Mouse (Mus musculus) cerebellum, adult 2 months (tissue): ENCODE results near the gene Aimp2. TPM values are rescaled to one million over a fixed set of nuclear protein-coding genes. Genes with fewer than 3 reads are reported as not detected.

Source experiments
- DNase-seq, 2 experiments: peaks; one replicate each; pipeline ENCODE4 v3.0.0; 2021
- H3K27ac ChIP-seq: fragments of 200-500 bp; 2 replicates; pipeline ENCODE4 v1.5.1; 2012; ENCODE audit warnings: low read length, control low read depth, inconsistent platforms; ENCODE audit not compliant: insufficient read depth
- H3K27me3 ChIP-seq: fragments of 200-500 bp; 2 replicates; pipeline ENCODE4 v1.6.1; 2012; ENCODE audit warnings: inconsistent platforms, mild to moderate bottlenecking, low read length, moderate library complexity; ENCODE audit not compliant: control insufficient read depth, insufficient read depth
- H3K4me1 ChIP-seq: fragments of 200-500 bp; 2 replicates; pipeline ENCODE4 v1.6.1; 2011; ENCODE audit warnings: low read length; ENCODE audit not compliant: control insufficient read depth, insufficient read depth
- H3K4me3 ChIP-seq: fragments of 200-500 bp; replicated peaks from 2 replicates; pipeline ENCODE3; 2011; ENCODE audit warnings: mild to moderate bottlenecking, low read depth, low read length, control low read depth; ENCODE audit not compliant: insufficient read depth
- CTCF ChIP-seq: fragments of 200-500 bp; IDR thresholded peaks from 2 replicates; pipeline ENCODE4 v1.5.1; 2011; ENCODE audit warnings: low read depth, mild to moderate bottlenecking, control low read depth, low read length, moderate library complexity, borderline replicate concordance; ENCODE audit not compliant: insufficient read depth
- POLR2A ChIP-seq: fragments of 200-500 bp; IDR thresholded peaks from 2 replicates; pipeline ENCODE4 v1.6.1; 2011; ENCODE audit warnings: low read length, control low read depth, borderline replicate concordance; ENCODE audit not compliant: insufficient read depth
- WGBS: fragments of 180-500 bp; shearing (Covaris S2); methylation state at CpG from one replicate; pipeline ENCODE4 v1.1.7; 2018; 5-methylcytosine and 5-hydroxymethylcytosine counted together
- polyA plus RNA-seq: library from polyadenylated mRNA; depleted of rRNA; stranded (reverse); fragments of >200 nt; gene quantifications from 2 replicates; pipeline ENCODE4 v1.2.3, GENCODE M21; 2012

Gene Aimp2
- polyA plus RNA-seq, 1 experiment, result 50.2 TPM

DNA sequence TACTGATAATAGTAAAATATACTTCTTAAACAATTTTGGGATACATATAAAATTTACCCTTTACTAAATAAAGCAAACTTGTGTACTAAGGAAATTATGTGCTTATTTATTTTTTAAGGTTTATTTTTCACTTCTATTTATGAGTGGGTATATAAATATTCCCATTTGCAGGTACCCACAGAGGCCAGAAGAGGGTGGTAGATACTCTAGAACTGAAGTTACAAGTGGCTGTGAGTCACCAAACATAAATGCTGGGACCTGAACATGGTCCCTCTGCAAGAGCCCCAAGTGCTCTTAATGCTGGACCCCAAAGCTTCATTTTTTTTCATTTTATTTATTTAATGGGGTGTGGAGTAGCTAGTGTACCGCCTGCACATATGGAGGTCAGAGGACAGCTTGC lies 24.2 kb upstream of the Aimp2 start:
- Histone ChIP-seq H3K4me3 (no peak overlapping the region), H3K27ac (no peak overlapping the region), H3K27me3 (no peaks in the 10 kb centered on the region), H3K4me1 (no peaks in the 10 kb centered on the region)
- TF ChIP-seq POLR2A (no peak), CTCF (no peak)
- WGBS, result 93% methylated on average over 1 of the region's 1 CpGs
- DNase-seq, result no peak

DNA sequence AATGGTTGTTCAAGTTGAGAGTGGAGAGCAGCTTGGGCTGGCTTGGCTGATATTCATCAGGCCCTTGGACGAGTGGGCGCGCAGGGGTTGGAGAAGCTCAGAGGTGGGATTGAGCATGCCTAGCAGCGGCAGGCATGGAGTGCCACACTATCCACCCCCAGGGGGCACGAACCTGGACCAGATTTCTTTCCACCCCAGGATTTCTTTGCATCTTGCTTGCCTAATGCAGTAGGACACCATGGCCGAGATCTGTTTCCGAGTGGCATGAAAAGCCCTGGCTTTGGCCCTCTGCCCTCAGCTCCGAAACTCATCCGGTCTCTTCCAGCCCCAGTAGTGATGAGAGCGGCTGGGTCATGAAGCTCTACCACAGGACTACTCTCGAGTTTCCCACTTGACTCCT lies 23.8 kb upstream of the Aimp2 start:
- no peak for DNase-seq
- Histone ChIP-seq H3K27ac (no peak overlapping the region), H3K27me3 (no peaks in the 10 kb centered on the region), H3K4me1 (no peaks in the 10 kb centered on the region), H3K4me3 (no peak overlapping the region)
- no peak for TF ChIP-seq POLR2A
- TF ChIP-seq CTCF, result no peak
- WGBS, result 61% methylated on average over 11 of the region's 11 CpGs

GRCm38 (mm10) chr5:143932831-143933230 lies 23.2 kb upstream of the Aimp2 start, which contains the start of gene Rsph10b:
Gene Rsph10b (plus strand): TSS chr5:143933035.
- TF ChIP-seq POLR2A (no peak), CTCF (no peak)
- WGBS, result 15% methylated on average over 8 of the region's 8 CpGs
- Histone ChIP-seq H3K27me3 (no peaks in the 10 kb centered on the region), H3K4me3 (no peak within 1 kb of the TSS), H3K4me1 (no peaks in the 10 kb centered on the region), H3K27ac (no peak within 1 kb of the TSS)
- DNase-seq, result peak in 1 of 2 experiments; percentile 24

DNA sequence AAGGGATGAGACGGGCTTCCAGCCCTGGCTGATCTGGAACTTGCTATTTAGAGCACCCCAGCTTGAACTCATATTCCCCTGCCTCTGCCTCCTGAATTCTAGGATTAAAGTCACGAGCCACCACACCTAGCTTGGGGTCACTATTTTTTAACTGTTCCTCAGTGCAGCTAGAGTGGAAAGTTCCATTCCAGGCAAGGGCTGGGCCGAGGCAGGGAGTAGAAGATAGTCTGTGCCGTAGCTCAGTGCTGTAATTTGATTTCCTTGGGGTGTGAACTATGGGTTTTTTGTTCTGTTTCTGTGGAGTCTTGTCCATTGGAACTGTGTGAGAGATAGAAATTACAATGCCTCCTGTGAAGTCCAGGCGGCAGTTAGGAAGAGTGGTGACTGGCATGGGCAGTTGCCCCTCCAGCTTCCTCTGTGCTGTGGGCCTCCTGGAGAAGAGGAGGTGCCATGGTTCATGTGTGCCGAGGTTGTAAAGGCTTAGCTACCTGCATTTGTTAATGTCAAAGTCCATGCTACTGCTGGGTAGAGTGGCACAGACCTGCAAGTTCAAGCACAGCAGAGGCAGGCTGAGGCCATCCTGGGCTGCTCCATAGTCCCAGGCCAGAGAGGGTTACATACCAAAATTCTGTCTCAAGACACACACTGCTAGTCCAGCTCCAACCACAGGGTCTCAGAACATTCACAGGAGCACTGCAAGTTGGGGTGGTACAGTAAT lies 22.4 kb upstream of the Aimp2 start:
- Histone ChIP-seq H3K4me3 (no peak overlapping the region), H3K27ac (no peak overlapping the region), H3K27me3 (no peaks in the 10 kb centered on the region), H3K4me1 (no peaks in the 10 kb centered on the region)
- DNase-seq, result no peak
- no peak for TF ChIP-seq CTCF
- TF ChIP-seq POLR2A, result no peak
- WGBS, result 88% methylated on average over 6 of the region's 6 CpGs

DNA sequence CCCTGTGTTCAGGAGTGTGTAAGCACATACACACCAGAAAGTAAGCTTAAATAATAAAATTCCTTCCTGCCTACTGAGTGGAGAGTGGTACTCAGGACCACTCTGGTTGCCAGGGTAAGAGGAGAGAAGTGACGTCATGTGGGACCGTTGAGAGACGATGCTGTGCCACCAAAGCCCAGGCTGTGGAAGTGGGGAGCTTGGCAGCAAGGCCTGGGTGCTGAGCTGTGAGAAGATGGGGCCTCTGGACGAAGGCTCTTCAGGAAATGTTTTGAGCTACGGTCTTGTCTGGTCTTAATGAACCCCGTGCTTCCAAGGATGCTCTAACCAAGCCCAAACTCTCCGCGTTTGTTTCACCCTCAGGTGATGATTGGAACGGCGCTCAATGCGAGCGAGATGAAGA lies 21.0 kb upstream of the Aimp2 start:
- TF ChIP-seq CTCF (no peak), POLR2A (no peak)
- H3K4me1 ChIP-seq, result no peaks in the 10 kb centered on the region
- DNase-seq, result no peak
- H3K4me3 ChIP-seq, result no peak overlapping the region
- H3K27ac ChIP-seq, result no peak overlapping the region
- 95% methylated on average over 12 of the region's 12 CpGs for WGBS
- no peaks in the 10 kb centered on the region for H3K27me3 ChIP-seq

DNA sequence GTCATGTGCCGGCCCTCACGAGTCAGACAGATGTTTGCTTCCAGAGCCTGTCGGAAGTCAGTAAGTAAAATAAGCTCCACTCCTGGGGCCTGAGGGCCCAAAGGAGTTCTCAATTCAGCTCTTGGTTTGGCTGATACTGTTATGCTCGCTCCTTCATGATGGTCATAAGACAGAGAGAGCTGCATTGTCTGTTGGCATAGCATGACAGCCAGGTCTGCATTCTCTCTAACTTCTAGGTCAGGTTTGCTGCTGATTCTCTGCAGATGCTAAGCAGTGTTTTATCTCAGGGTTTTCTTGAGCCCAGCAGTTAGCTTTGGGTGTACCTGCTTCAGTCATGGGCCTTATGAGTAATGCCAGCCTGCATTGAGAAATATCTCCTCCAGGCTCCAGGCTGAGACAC lies 19.6 kb upstream of the Aimp2 start:
- Histone ChIP-seq H3K4me3 (no peak overlapping the region), H3K4me1 (no peaks in the 10 kb centered on the region), H3K27ac (no peak overlapping the region), H3K27me3 (no peaks in the 10 kb centered on the region)
- WGBS, result 87% methylated on average over 4 of the region's 4 CpGs
- no peak for DNase-seq
- TF ChIP-seq POLR2A (no peak), CTCF (no peak)

GRCm38 (mm10) chr5:143927875-143928274 lies 18.2 kb upstream of the Aimp2 start, which contains the start of gene Gm42421:
Gene Gm42421 (plus strand): TSS chr5:143928175.
- Histone ChIP-seq H3K27me3 (no peaks in the 10 kb centered on the region), H3K4me1 (no peaks in the 10 kb centered on the region), H3K27ac (no peak within 1 kb of the TSS), H3K4me3 (no peak within 1 kb of the TSS)
- no peak for DNase-seq
- 93% methylated on average over 8 of the region's 8 CpGs for WGBS
- TF ChIP-seq CTCF (no peak), POLR2A (no peak)

DNA sequence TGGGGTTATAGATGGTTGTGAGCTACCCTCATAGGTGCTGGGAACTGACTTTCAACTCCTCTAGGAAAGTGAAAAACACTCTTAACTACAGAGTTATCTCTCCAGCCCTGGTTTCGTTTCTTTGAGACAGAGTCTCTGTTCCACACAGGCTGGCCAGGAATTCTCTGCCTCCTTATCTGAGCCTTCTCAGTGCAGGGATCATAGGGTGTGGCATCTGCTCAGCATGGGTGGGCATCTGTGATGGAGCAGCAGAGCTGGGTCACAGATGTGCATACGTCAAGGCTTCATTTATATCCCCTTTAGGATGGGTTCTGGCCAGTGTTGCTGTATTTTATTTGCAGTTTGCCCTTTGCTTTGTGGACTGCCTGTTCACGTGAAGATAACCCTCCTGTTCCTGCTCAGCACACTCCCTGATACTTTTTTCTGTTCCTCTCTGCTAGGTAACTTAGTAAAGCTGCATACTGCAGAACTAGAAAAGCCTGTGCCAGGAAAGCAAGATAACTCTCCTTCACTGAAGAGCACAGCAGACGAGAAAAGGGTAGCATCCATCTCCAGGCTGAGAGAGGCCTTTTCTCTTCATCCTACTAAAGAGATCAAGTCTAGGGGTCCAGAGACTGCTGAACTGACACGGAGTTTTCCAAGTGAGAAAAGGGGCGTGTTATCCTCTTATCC lies 15.3 kb upstream of the Aimp2 start:
- Histone ChIP-seq H3K27ac (no peak overlapping the region), H3K4me3 (no peak overlapping the region), H3K27me3 (no peaks in the 10 kb centered on the region), H3K4me1 (no peaks in the 10 kb centered on the region)
- no peak for DNase-seq
- 90% methylated on average over 6 of the region's 6 CpGs for WGBS
- no peak for TF ChIP-seq CTCF
